Mouse (Mus musculus) embryonic facial prominence, embryonic 15.5 days (tissue): ENCODE data around the gene Sod1. TPM values are rescaled to one million over a fixed set of nuclear protein-coding genes. Genes with fewer than 3 reads are reported as not detected.
A peak's percentile ranks its signal among the peaks of the same experiment; 100 is the strongest.
"Not testable (repeated sequence)": the region's sequence is repeated elsewhere in the genome, so short reads cannot be mapped to it uniquely, and the experiment has no call there.

Experiments used
- ATAC-seq: fragments of 200-750 bp; cut with Nextera tagmentation; 2 replicates; pipeline ENCODE4 v1.8.0; 2017; ENCODE audit warnings: low read depth, moderate TSS enrichment; ENCODE audit not compliant: insufficient number of reproducible peaks, low FRiP score, low TSS enrichment
- H3K27ac ChIP-seq: fragments of 300-500 bp; sonication (generic); replicated peaks from 2 replicates; pipeline ENCODE4 v1.5.1; 2015; ENCODE audit warnings: mild to moderate bottlenecking, inconsistent platforms
- H3K27me3 ChIP-seq: fragments of 300-500 bp; sonication (generic); 2 replicates; pipeline ENCODE4 v1.6.1; 2015; ENCODE audit warnings: inconsistent platforms
- H3K36me3 ChIP-seq: fragments of 300-500 bp; sonication (generic); 2 replicates; pipeline ENCODE4 v1.6.1; 2015; ENCODE audit warnings: mild to moderate bottlenecking, inconsistent platforms
- H3K4me1 ChIP-seq: fragments of 300-500 bp; sonication (generic); 2 replicates; pipeline ENCODE4 v1.6.1; 2015; ENCODE audit warnings: inconsistent platforms
- H3K4me2 ChIP-seq: fragments of 300-500 bp; sonication (generic); replicated peaks from 2 replicates; pipeline ENCODE4 v1.6.1; 2015; ENCODE audit warnings: mild to moderate bottlenecking, inconsistent platforms
- H3K4me3 ChIP-seq: fragments of 300-500 bp; sonication (generic); replicated peaks from 2 replicates; pipeline ENCODE4 v1.5.1; 2015; ENCODE audit warnings: mild to moderate bottlenecking, inconsistent platforms
- H3K9ac ChIP-seq: fragments of 300-500 bp; sonication (generic); 2 replicates; pipeline ENCODE4 v1.6.1; 2015; ENCODE audit warnings: inconsistent platforms
- H3K9me3 ChIP-seq: fragments of 300-500 bp; sonication (generic); replicated peaks from 2 replicates; pipeline ENCODE4 v1.6.1; 2016; ENCODE audit warnings: inconsistent platforms
- WGBS: fragments of 180-500 bp; shearing (Covaris S2); methylation state at CpG from one replicate; pipeline ENCODE4 v1.1.7; 2015; 5-methylcytosine and 5-hydroxymethylcytosine counted together
- polyA plus RNA-seq: library from polyadenylated mRNA; unstranded; fragments of >200 nt; fragmentation: Nextera tagmentation; extraction: Ambion mirVana; gene quantifications from 2 replicates; pipeline ENCODE4 v1.2.1, GENCODE M21; 2015

The Sod1 gene
- polyA plus RNA-seq, 1 experiment from 2014 or later, result 973 TPM

GRCm38 (mm10) chr16:90211767-90212166 lies 8.8 kb upstream of the Sod1 start:
- H3K4me3 ChIP-seq, result no peak overlapping the region
- H3K9me3 ChIP-seq, result no peaks in the 10 kb centered on the region
- H3K4me2 ChIP-seq, result no peak overlapping the region
- H3K27me3 ChIP-seq, result no peaks in the 10 kb centered on the region
- ATAC-seq, result no peak
- H3K9ac ChIP-seq, result no peak overlapping the region
- H3K36me3 ChIP-seq, result no peaks in the 10 kb centered on the region
- 78% methylated on average over 8 of the region's 8 CpGs for WGBS
- H3K27ac ChIP-seq, result no peak overlapping the region
- no peaks in the 10 kb centered on the region for H3K4me1 ChIP-seq

GRCm38 (mm10) chr16:90213477-90214339 lies 6.8 kb upstream of the Sod1 start:
- Histone ChIP-seq H3K9ac (no peak overlapping the region), H3K9me3 (no peaks in the 10 kb centered on the region), H3K27ac (no peak overlapping the region), H3K4me3 (no peak overlapping the region), H3K36me3 (no peaks in the 10 kb centered on the region), H3K4me2 (no peak overlapping the region), H3K27me3 (no peaks in the 10 kb centered on the region), H3K4me1 (no peaks in the 10 kb centered on the region)
- ATAC-seq, result no peak
- WGBS, result 74% methylated on average over 12 of the region's 12 CpGs

GRCm38 (mm10) chr16:90214731-90215565 lies 5.6 kb upstream of the Sod1 start:
- Histone ChIP-seq H3K4me1 (no peaks in the 10 kb centered on the region), H3K9ac (no peak overlapping the region), H3K4me3 (no peak overlapping the region), H3K27me3 (no peaks in the 10 kb centered on the region), H3K27ac (no peak overlapping the region), H3K9me3 (no peaks in the 10 kb centered on the region), H3K4me2 (no peak overlapping the region), H3K36me3 (no peaks in the 10 kb centered on the region)
- 89% methylated on average over 11 of the region's 11 CpGs for WGBS
- no peak for ATAC-seq

DNA sequence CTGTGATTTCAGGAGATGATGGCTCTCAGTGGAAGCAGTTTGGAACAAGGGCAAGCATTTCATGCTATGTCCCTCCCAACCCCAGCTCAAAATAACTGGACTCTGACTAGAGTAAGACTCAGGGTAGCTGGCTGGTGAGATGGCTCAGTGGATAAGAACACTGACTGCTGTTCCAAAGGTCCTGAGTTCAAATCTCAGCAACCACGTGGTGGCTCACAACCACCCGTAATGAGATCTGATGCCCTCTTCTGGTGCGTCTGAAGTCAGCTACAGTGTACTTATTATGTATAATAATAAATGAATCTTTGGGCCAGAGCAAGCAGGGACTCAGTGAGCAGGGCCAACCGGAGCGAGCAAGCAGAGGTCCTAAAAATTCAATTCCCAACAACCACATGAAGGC lies 4.7 kb upstream of the Sod1 start:
- H3K27ac ChIP-seq, ATAC-seq, H3K4me3 ChIP-seq, H3K36me3 ChIP-seq, H3K4me2 ChIP-seq, H3K4me1 ChIP-seq, H3K9me3 ChIP-seq, H3K27me3 ChIP-seq, H3K9ac ChIP-seq: not testable (repeated sequence)
- 88% methylated on average over 5 of the region's 5 CpGs for WGBS

- no peak for ATAC-seq
- H3K27ac ChIP-seq, result no peak overlapping the region
- no peaks in the 10 kb centered on the region for H3K36me3 ChIP-seq
- H3K4me2 ChIP-seq, result no peak overlapping the region
- H3K4me1 ChIP-seq, result no peaks in the 10 kb centered on the region
- no peak overlapping the region for H3K4me3 ChIP-seq
- H3K27me3 ChIP-seq, result no peaks in the 10 kb centered on the region
- WGBS, result 92% methylated on average over 2 of the region's 2 CpGs
- no peak overlapping the region for H3K9ac ChIP-seq
- no peaks in the 10 kb centered on the region for H3K9me3 ChIP-seq
These were observed 4.1 kb upstream of the Sod1 start for GRCm38 (mm10) chr16:90216414-90216813.

- no peak for ATAC-seq
- Histone ChIP-seq H3K4me1 (peaks cover 7% of the 10 kb centered on the region; the same call in 1 of the 2 replicates), H3K9ac (no peak overlapping the region), H3K4me3 (no peak overlapping the region), H3K27ac (no peak overlapping the region), H3K9me3 (no peaks in the 10 kb centered on the region), H3K27me3 (no peaks in the 10 kb centered on the region), H3K36me3 (no peaks in the 10 kb centered on the region), H3K4me2 (no peak overlapping the region)
- WGBS, result 59% methylated on average over 3 of the region's 3 CpGs
These were observed 3.2 kb upstream of the Sod1 start for GRCm38 (mm10) chr16:90217356-90217755.

DNA sequence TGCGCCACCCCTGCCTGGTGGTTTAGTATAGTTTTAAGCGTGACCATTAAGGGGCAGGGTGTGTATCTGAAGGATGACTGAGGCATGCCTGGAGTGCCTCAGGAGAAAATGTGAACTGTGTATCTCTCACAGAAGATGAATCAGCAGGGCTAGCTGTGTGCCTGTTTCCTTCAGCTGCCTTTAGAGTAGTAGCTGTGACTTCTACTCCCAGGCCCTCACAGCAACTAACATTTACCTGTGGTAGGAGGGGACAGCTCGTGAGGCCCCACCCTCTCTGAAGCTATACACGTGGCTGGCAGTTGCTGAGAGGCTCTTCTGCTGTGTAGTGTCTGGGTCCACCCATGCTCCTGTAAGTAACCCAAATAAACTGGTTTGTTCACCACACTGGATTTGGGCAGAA lies 2.6 kb upstream of the Sod1 start:
- Histone ChIP-seq H3K27ac (no peak overlapping the region), H3K27me3 (no peaks in the 10 kb centered on the region), H3K9ac (no peak overlapping the region), H3K4me2 (no peak overlapping the region), H3K9me3 (no peaks in the 10 kb centered on the region), H3K4me1 (peaks cover 11% of the 10 kb centered on the region; the same call in 1 of the 2 replicates), H3K36me3 (no peaks in the 10 kb centered on the region), H3K4me3 (no peak overlapping the region)
- 49% methylated on average over 4 of the region's 4 CpGs for WGBS
- ATAC-seq, result no peak

- not testable (repeated sequence) for H3K36me3 ChIP-seq, H3K9ac ChIP-seq, H3K4me3 ChIP-seq, H3K4me2 ChIP-seq, H3K27me3 ChIP-seq, H3K9me3 ChIP-seq, H3K27ac ChIP-seq, ATAC-seq
- H3K4me1 ChIP-seq, result peaks cover 11% of the 10 kb centered on the region; the same call in 1 of the 2 replicates
- WGBS, result 64% methylated on average over 4 of the region's 4 CpGs
These were observed 1.1 kb upstream of the Sod1 start for GRCm38 (mm10) chr16:90219445-90219844.

- WGBS, result under 1% methylated on average over 49 of the region's 52 CpGs
- H3K4me3 ChIP-seq, result peak overlapping the region; percentile 94
- H3K27me3 ChIP-seq, result no peaks in the 10 kb centered on the region
- H3K4me1 ChIP-seq, result peaks cover 11% of the 10 kb centered on the region; the same call in 1 of the 2 replicates
- ATAC-seq, result peak; percentile 72
- H3K36me3 ChIP-seq, result peaks cover 20% of the 10 kb centered on the region
- H3K9ac ChIP-seq, result peak overlapping the region; percentile 87
- H3K4me2 ChIP-seq, result peak overlapping the region; percentile 69
- H3K9me3 ChIP-seq, result no peaks in the 10 kb centered on the region
- peak overlapping the region; percentile 94 for H3K27ac ChIP-seq
These were observed 408 bp downstream of the Sod1 start for GRCm38 (mm10) chr16:90220892-90221431.

GRCm38 (mm10) chr16:90221441-90222070 lies 1.0 kb downstream of the Sod1 start:
- Histone ChIP-seq H3K27me3 (no peaks in the 10 kb centered on the region), H3K4me3 (peak overlapping the region; percentile 94), H3K4me2 (peak overlapping the region; percentile 69), H3K9me3 (no peaks in the 10 kb centered on the region), H3K36me3 (peaks cover 25% of the 10 kb centered on the region), H3K4me1 (peaks cover 11% of the 10 kb centered on the region; the same call in 1 of the 2 replicates), H3K27ac (peak overlapping the region; percentile 94), H3K9ac (peak overlapping the region; percentile 87)
- no peak for ATAC-seq
- WGBS, result 5% methylated on average over 20 of the region's 20 CpGs

GRCm38 (mm10) chr16:90229897-90230296 lies 9.3 kb downstream of the Sod1 start:
- H3K27me3 ChIP-seq, result no peaks in the 10 kb centered on the region
- H3K4me1 ChIP-seq, result no peaks in the 10 kb centered on the region
- H3K9me3 ChIP-seq, result no peaks in the 10 kb centered on the region
- H3K27ac ChIP-seq, result no peak overlapping the region
- 91% methylated on average over 6 of the region's 6 CpGs for WGBS
- peaks cover 39% of the 10 kb centered on the region for H3K36me3 ChIP-seq
- no peak overlapping the region for H3K9ac ChIP-seq
- no peak for ATAC-seq
- H3K4me3 ChIP-seq, result no peak overlapping the region
- no peak overlapping the region for H3K4me2 ChIP-seq
